9 mouse cellular contexts compared by ENCODE assay signal in genomic region chr1:135781220-135781619, GRCm38 (mm10). TPM values are rescaled to one million over a fixed set of nuclear protein-coding genes. Genes with fewer than 3 reads are reported as not detected.
A peak's percentile ranks its signal among the peaks of the same experiment; 100 is the strongest.
DNase-seq lines count a peak whose midpoint lies in the region; ATAC-seq lines count a peak whose summit lies in the region.
"Had no signal": no experiment of that assay in that cellular context is flagged by ENCODE, and none has a peak within 500 bp of the region (broad histone marks: within the 10 kb centered on the region; RNA-seq: fewer than 3 reads in every experiment).

No protein-coding gene starts in this region.

- DNase-seq in Muller cell, postnatal 12 days (ENCODE audit: inconsistent ontology term): peak; percentile 95
- peak; percentile 31 for DNase-seq in cerebellum, adult 8-10 months
- peak; percentile 83 for DNase-seq in forelimb bud, embryonic 11.5 days (ENCODE audit: low read depth, low spot score)
- peak; percentile 59 to 70 for DNase-seq in layer of hippocampus, postnatal 14 days (ENCODE audit: low spot score in 2 of 2)
- peak; percentile 78 for DNase-seq in lung, postnatal 25 days (ENCODE audit: low spot score)
- peak; percentile 63 to 81 for DNase-seq in right cerebral cortex, postnatal 10 days (ENCODE audit: low spot score in 2 of 2)
- DNase-seq in yolk sac, embryonic 10.5 days (ENCODE audit: low spot score): no peak

- no peak overlapping the region for H3K9ac ChIP-seq in hindbrain, embryonic 13.5 days

- peaks cover 30% of the 10 kb centered on the region for H3K4me1 ChIP-seq in hindbrain, embryonic 13.5 days (replicated peaks)

- no peaks in the 10 kb centered on the region for H3K9me3 ChIP-seq in hindbrain, embryonic 13.5 days
- H3K9me3 ChIP-seq: megakaryocyte, embryonic 14.5 days had no signal

- no peak overlapping the region for H3K27ac ChIP-seq in hindbrain, embryonic 13.5 days

- H3K4me2 ChIP-seq in hindbrain, embryonic 13.5 days: no peak overlapping the region

- no peaks in the 10 kb centered on the region for H3K36me3 ChIP-seq in hindbrain, embryonic 13.5 days

- ATAC-seq in hindbrain, embryonic 13.5 days (ENCODE audit: low FRiP score): peak; percentile 69

- no peak overlapping the region for H3K4me3 ChIP-seq in hindbrain, embryonic 13.5 days
- H3K4me3 ChIP-seq: megakaryocyte, embryonic 14.5 days had no signal

- 0 out of 2 replicates have a peak, but pooled peaks cover 10% of the 10 kb centered on the region for H3K27me3 ChIP-seq in hindbrain, embryonic 13.5 days

- WGBS in hindbrain, embryonic 13.5 days: 9% methylated on average over 13 of the region's 13 CpGs

RNA-seq across cellular contexts. Expression of gene Tnni1, which starts 2.0 kb away (rescaled TPM):
- 5.6 and 6.0 TPM in 2 replicates for polyA plus RNA-seq in hindbrain, embryonic 13.5 days (2015; fragmentation: Nextera tagmentation; extraction: Ambion mirVana)
- 1 to 10 TPM; 3.6 to 4.9 TPM for total RNA-seq in layer of hippocampus, postnatal 14 days (2021)

RNA-seq across cellular contexts. Expression of gene Phlda3, which starts 15.3 kb away (rescaled TPM):
- polyA plus RNA-seq in hindbrain, embryonic 13.5 days (2015; fragmentation: Nextera tagmentation; extraction: Ambion mirVana): 19.6 and 20.6 TPM in 2 replicates
- total RNA-seq in layer of hippocampus, postnatal 14 days (2021): 10 to 100 TPM; 16.6 to 18.2 TPM

RNA-seq across cellular contexts. Expression of gene Lad1, which starts 37.2 kb away (rescaled TPM):
- 0.65 and 0.84 TPM in 2 replicates for polyA plus RNA-seq in hindbrain, embryonic 13.5 days (2015; fragmentation: Nextera tagmentation; extraction: Ambion mirVana)
- 1 to 10 TPM in 1 of 2 experiments, under 1 TPM in 1; 0.53 to 1.3 TPM for total RNA-seq in layer of hippocampus, postnatal 14 days (2021)

RNA-seq across cellular contexts. Expression of gene Tnnt2, which starts 54.9 kb away (rescaled TPM):
- polyA plus RNA-seq in hindbrain, embryonic 13.5 days (2015; fragmentation: Nextera tagmentation; extraction: Ambion mirVana): 12.1 and 16.2 TPM in 2 replicates
- 1 to 10 TPM; 1.3 to 1.6 TPM for total RNA-seq in layer of hippocampus, postnatal 14 days (2021)
